Mouse (Mus musculus): ENCODE results near the gene Tenm4.

DNA sequence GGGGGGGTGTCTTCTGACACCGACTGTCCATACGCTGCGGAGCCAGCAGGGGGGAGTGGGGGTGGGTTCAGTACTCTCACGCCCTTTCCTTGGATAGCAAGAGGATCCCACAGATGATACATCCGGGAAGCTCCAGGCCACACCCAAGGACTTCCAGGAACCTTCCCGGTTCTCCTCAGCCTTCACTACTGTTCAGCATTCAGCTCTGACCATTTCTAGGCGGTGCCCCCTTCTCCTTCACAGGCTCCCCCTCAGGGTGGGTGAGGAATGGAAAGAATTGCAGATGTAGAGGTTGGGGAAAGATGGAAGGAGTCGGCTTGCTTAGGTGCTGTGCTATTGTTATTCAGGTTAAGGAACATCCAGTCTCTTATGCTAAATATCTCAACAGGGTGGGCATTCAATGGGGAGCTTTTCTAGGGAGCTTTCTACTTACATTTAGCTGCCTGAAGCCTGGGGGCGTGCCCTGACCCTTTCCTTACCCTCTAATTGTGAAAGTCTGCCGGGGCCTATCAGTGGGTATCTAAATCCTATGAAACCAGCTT, 33.8 kb downstream of the Tenm4 start:
- TF ChIP-seq CHD2 (IDR thresholded peaks at IDR 0.05; ENCODE audit: low read depth, low read length) (no peak), ZNF384 (IDR thresholded peaks at IDR 0.05; ENCODE audit: low read depth, low read length) (no peak), MAFK (IDR thresholded peaks at IDR 0.05; ENCODE audit: insufficient read depth, low read depth, low read length) (no peak), HCFC1 (IDR thresholded peaks at IDR 0.05; ENCODE audit: borderline replicate concordance, insufficient read depth, low read length) (no peak), ZC3H11A (IDR thresholded peaks at IDR 0.05; ENCODE audit: borderline replicate concordance, low read depth, low read length) (no peak)
